Mouse (Mus musculus) ovary, postnatal 14 days (tissue): Measurements from ENCODE around the gene Fra10ac1.

Experiments
- DNase-seq: peaks from one replicate; pipeline ENCODE4 v3.0.0; 2022; ENCODE audit warnings: low spot score

Fra10ac1 gene

GRCm38 (mm10) chr19:38223905-38224684, at the start of gene Fra10ac1:
Gene Fra10ac1, minus strand, starts transcription at chr19:38224156.
- peak; percentile 90 for DNase-seq

- DNase-seq = no peak
Measured at GRCm38 (mm10) chr19:38271071-38271470, 47.1 kb upstream of the Fra10ac1 start.

GRCm38 (mm10) chr19:38267469-38267868, 43.5 kb upstream of the Fra10ac1 start:
- no peak for DNase-seq

GRCm38 (mm10) chr19:38265767-38266166, 41.8 kb upstream of the Fra10ac1 start:
- no peak for DNase-seq

- no peak for DNase-seq
Measured at GRCm38 (mm10) chr19:38264505-38265500, 40.8 kb upstream of the Fra10ac1 start, which contains the start of gene Lgi1. Gene Lgi1, plus strand, starts transcription at chr19:38264536.

- DNase-seq = no peak
Measured at GRCm38 (mm10) chr19:38263829-38264504, 40.0 kb upstream of the Fra10ac1 start.

- no peak for DNase-seq
Measured at GRCm38 (mm10) chr19:38261351-38261750, 37.4 kb upstream of the Fra10ac1 start.

- no peak for DNase-seq
Measured at GRCm38 (mm10) chr19:38260346-38260745, 36.4 kb upstream of the Fra10ac1 start.

GRCm38 (mm10) chr19:38259436-38259835, 35.5 kb upstream of the Fra10ac1 start:
- DNase-seq = no peak

- no peak for DNase-seq
Measured at GRCm38 (mm10) chr19:38258651-38259065, 34.7 kb upstream of the Fra10ac1 start.

GRCm38 (mm10) chr19:38253796-38254195, 29.8 kb upstream of the Fra10ac1 start:
- no peak for DNase-seq

- no peak for DNase-seq
Measured at GRCm38 (mm10) chr19:38249627-38250026, 25.7 kb upstream of the Fra10ac1 start.

- no peak for DNase-seq
Measured at GRCm38 (mm10) chr19:38246177-38246622, 22.2 kb upstream of the Fra10ac1 start.

GRCm38 (mm10) chr19:38245361-38246176, 21.6 kb upstream of the Fra10ac1 start:
- DNase-seq = no peak

GRCm38 (mm10) chr19:38244748-38245147, 20.8 kb upstream of the Fra10ac1 start:
- DNase-seq = no peak

- no peak for DNase-seq
Measured at GRCm38 (mm10) chr19:38242314-38242852, 18.4 kb upstream of the Fra10ac1 start.

- no peak for DNase-seq
Measured at GRCm38 (mm10) chr19:38238213-38238951, 14.4 kb upstream of the Fra10ac1 start.

- no peak for DNase-seq
Measured at GRCm38 (mm10) chr19:38237834-38238212, 13.9 kb upstream of the Fra10ac1 start.

GRCm38 (mm10) chr19:38236526-38236925, 12.6 kb upstream of the Fra10ac1 start:
- no peak for DNase-seq

GRCm38 (mm10) chr19:38232516-38232915, 8.6 kb upstream of the Fra10ac1 start:
- DNase-seq = no peak
